Mouse (Mus musculus): Measurements from ENCODE around the gene Gm20388.

DNA sequence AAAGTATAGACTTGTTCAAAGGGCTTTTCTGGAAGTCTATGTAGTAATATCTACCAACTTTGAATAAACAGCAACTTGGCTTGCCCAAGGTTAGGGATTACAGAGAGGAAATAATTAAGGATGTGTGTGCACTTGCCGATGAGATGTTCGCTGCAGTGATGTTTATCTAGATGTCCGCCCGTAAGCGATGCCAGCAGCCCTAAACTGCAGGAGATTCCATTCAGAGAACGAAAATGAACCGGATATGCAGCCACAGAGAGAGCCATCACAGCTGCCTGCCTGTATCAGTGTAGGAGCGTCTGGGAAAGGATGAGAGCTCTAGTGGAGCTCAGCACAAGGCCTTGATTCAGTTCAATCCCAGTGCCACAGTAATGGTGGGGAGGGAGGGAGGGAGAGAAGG, 1125.0 kb downstream of the Gm20388 start:
- no peak for TF ChIP-seq CTCF (IDR thresholded peaks at IDR 0.05; ENCODE audit: low read depth)
- TF ChIP-seq EP300 (optimal IDR thresholded peaks at IDR 0.05) = no peak
